Mouse (Mus musculus): ENCODE data around the gene Foxj2.
A peak's percentile ranks its signal among the peaks of the same experiment; 100 is the strongest.

Gene Foxj2

DNA sequence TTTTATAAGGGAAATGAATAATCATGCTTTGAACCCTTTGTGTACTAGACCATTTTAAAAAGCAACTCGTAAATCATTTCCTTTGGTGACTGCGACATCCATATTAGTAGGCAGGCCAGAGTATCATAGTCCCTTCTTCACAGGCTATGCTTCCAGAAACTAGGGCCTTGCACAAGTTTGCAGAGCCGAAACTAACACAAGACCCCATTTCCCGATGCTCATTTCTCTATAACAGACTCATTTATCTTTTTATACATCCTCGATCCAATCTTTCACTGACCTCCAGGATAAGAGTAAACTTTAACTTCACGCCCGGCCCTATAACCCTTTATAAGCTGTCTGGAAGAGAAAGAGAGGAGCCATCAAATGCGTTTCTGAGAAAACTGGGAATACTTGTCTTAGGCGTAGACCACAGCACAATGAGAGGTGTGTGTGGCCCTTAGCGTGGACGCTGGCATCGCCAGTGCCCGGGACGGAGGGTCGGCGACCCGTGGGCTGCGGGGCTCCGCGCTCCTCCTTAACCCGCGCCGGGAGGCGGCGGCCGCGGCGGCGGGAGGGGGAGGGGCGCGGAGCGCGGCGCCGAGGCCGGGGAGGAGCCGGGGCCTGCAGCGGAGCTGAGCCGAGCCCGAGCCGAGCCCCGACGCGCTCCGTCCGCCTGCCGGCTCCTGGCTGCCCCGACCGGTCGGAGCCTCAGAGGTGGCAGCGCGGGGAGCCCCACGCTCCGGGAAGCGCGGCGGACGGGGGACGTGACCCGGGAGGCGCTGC lies at the start of gene Foxj2:
TSS of gene Foxj2 (plus strand) at position 609 of the 765 bp plus-strand sequence.
- no peak for DNase-seq (ENCODE audit: low read depth, low spot score)

DNA sequence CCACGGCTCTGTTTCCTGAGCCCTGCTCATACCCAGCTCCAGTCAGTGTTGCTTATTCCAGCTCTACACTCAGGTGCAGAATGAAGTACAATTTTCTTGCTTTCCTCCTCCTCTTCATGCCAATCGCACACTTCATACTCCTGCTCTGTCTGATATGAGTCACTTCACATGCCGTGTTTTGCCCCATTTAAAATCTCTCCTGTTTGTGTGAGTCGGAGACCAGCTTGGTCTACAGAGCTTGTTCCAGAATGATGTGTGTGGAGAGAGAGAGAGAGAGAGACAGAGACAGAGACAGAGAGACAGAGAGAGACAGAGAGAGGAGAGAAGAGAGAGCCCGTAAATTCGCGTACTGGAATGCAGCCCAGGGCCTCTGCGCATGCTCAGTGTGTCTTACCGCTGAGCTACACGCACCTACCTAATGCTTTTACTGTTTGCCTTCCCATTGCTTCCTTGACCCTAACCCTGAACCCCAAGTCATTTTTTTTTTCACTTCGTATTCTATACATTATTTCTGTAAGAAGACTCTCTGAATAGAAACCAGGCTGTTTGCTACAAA lies 48.9 kb upstream of the Foxj2 start:
- no peak for DNase-seq (ENCODE audit: low read depth, low spot score)

DNA sequence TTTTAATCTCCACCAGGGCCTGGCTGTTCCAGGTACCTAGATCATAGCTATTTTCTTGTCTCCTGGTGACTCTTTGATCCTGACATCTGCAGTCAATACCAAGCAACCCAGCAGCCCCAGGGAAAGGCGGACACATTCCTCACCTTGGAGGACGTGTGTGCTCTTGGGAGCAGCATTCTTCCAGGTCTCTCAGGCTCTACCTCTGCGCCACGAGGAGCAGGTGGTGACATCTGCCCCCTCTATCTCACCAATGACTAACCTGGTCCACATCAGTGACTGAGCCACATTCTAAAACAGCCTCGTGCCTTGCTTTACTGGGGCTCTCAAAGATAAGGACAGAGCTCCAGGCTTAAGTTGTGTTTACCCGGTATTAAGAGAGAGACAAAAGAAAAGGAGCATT lies 47.0 kb upstream of the Foxj2 start:
- no peak for DNase-seq (ENCODE audit: low read depth, low spot score)

DNA sequence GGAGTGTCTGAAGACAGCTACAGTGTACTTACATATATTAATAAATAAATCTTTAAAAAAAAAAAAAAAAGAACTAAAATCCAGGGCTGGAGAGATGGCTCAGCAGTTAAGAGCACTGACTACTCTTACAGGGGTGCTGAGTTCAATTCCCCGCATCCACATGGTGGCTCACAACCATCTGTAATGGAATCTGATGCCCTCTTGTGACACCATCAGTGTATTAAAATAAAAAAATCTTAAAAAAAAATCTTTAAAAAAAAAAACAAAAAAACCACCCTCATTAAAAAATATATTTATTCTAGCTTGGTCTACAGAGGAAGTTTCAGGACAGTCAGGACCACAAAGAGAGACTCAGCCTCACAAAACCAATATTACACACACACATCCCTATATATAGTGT lies 45.4 kb upstream of the Foxj2 start:
- DNase-seq (ENCODE audit: low read depth, low spot score), result no peak

DNA sequence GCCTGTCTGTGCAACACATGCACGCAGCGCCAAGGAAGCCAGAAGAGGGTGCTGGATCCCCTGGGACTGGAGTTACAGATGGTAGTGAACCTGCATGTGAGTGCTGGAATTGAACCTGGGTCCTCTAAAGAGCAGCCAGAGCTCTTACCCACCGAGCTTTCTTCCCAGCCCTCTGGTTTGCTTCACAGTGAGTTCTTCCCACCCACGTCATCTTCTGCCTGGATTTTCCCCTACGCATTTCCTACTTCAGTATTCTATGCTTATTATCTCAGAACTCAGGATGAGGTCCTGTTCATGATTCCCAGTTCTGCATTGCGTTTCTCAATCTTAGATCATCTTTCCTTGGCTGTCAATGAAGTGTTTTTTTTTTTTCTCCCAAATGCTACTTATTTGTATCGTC lies 43.7 kb upstream of the Foxj2 start:
- no peak for DNase-seq (ENCODE audit: low read depth, low spot score)

DNA sequence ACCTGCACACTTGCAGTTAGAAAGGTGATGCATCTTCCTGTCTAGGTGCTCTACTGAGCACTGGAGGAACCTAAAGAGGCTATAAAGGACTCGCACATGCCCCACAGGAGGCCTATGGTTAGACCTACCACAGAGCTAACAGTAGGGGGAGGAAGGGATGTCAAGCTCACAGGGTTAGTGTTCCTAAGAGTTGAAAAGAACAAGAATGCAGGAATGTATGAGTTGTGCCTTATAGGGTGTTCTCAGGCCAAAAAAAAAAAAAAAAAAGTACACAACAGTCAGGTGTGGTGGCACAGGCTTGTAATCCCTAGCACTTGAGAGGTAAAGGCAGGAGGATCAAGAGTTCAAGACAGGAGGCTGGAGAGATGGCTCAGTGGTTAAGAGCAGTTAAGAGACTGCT lies 39.8 kb upstream of the Foxj2 start:
- DNase-seq (ENCODE audit: low read depth, low spot score), result no peak

DNA sequence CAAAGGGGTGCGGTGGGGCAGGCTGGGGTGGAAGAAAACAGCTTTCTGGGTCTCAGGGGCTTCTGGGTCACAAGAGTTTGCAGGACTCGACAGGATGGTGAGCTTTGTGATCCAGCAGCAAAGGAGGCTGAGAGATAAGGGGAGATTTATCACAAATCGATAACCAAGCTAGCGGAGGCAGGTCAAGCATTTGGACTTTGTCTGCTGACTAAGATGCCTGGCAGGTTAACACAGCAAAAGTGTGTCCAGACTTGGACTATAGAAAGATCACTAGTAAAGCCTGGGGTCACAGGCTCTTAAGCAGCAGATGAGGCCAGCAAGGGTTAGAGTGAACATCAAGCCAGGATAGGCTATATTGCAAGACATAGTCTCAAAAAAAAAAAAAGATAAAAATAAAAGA lies 38.5 kb upstream of the Foxj2 start:
- no peak for DNase-seq (ENCODE audit: low read depth, low spot score)

DNA sequence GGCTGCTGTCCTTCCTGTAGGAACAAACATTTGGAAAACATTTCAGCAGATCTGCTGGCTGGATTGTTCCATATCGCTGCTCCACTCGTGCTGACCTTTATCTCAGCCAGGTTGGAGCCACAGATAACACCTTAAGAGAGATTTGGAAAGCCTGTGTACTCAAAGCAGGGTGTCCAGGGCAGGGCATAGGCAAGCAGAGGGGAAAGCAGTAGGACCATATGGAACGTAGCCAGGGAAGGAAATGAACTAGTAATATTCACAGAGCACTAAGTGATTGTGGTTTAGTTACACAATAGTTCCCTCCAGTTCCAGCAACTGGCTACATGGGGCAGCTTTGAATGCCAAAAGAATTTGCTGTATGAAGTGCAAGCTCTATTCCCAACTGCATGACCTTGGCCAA lies 37.5 kb upstream of the Foxj2 start:
- no peak for DNase-seq (ENCODE audit: low read depth, low spot score)

DNA sequence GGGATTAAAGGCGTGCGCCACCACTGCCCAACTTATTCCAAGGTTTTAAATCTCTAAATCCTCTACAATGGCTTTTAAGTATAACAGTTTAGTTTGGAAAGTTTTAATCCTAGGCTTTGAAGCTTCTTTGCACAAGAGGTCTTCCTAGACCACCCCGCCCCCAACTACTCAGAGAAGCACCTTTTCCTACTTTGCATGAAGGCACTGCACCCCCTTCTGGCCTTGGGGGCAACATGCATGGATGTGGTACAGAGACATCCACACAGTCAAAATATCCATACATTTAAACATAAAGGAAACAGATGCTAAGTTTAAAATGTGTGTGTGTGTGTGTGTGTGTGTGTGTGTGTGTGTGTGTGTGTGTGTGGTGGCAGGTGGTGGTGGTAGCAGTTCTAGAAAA lies 34.8 kb upstream of the Foxj2 start:
- no peak for DNase-seq (ENCODE audit: low read depth, low spot score)

DNA sequence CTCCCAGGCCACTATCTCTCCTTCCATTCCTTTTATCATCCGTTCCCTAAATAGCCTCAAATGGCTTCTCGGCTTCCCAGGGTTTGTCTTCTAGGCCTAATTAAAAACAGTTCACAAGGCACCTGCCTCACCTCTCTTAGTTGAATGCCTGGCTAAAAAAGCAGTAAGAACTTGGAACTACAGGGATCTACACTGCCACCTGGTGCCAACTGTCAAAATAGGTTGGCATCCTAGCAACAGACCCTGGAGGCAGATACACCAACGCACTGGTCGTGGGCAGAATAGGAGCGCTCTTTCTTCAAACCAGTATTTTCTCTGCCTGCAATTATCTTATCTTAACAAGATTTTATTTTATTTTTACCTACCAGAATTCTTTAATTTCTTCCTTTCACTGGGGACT lies 33.4 kb upstream of the Foxj2 start:
- DNase-seq (ENCODE audit: low read depth, low spot score), result no peak

DNA sequence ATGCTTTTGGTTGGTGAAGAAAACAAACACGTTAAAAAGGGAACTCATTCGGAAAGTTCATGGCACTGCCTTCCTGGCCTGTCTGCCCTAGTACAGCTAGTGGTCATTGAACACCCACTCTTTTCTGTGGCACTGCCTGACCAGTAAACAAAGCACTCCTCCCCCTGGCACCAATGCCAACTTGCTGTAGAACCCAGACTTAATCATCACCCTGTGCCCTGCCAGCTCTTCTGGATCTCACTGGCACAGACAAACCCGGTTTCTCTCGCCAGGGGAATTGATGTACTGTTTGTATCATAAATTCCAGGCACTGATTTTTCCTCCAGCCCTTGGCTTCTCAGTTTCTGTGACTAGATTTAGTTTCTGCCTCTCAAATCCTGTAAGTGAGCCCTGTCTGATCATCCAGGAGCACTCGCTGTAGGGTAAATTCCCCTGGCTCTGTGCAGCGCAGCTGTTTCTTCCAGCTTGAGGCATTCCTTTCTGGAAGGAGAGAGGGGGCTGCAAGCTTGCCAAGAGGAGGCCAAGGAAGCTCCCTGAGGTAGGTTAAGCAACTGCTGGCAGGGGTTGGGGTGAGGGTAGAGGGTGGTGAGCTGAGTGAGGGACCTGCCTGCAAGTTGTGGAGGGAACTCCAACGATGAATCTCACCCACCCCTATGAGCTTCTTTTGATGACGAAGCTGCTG lies 24.3 kb upstream of the Foxj2 start:
- no peak for DNase-seq (ENCODE audit: low read depth, low spot score)

DNA sequence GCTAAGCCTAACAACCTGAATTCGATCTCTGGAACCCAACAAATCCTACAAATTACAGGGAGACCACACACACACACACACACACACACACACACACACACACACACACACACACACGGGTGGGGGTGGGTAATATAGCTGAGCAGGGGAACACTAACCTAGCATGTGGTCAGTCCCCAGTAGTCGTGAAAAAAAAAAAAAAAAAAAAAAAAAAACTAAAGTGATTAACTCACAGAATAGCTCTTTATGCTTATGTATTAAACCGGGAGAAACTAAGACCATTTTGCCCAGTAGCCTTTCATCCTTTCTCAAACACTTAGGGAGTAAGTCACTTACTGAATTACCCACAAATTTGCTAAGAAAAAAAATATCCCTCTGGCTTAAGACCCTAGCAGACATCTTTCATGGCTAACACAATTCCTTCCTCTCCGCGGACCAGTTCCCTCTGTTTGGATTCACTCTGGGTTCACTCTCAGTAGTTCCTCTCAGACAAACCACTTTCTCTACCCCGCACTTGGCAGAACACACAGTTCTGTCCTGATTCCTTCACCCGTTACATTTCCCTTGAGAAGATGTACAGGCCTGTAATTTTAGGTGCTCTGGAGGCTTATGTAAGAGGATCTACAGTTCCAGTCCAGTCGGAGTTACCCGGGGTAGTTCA lies 18.9 kb upstream of the Foxj2 start:
- DNase-seq (ENCODE audit: low read depth, low spot score), result no peak

DNA sequence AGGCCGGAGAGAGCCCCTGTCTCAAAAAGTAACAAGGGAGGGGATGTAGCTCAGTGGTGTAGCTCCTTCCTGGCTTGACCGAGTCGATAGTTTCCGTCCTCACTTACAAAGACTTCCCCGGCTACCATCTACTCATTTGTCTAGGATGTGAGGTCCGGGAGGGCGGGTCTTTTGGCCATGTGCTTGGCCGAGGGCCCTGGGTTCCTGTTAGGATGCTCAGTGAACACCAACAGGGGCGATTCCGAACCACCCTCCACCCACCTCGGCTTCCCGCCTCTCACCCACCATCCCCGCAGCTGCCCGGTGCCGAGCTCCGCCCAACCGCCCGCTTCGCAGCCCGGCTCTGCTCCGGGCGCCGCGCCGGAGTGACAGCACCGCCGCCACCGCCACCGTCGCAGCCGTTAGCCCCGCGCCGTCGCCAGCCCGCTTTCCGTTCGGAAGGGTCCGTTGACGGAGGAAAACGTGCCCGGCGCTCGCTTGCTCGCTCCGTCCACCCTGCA lies 18.4 kb upstream of the Foxj2 start, which contains the start of gene Slc2a3:
TSS of gene Slc2a3 (minus strand) at position 340 of the 500 bp plus-strand sequence.
- no peak for DNase-seq (ENCODE audit: low read depth, low spot score)

DNA sequence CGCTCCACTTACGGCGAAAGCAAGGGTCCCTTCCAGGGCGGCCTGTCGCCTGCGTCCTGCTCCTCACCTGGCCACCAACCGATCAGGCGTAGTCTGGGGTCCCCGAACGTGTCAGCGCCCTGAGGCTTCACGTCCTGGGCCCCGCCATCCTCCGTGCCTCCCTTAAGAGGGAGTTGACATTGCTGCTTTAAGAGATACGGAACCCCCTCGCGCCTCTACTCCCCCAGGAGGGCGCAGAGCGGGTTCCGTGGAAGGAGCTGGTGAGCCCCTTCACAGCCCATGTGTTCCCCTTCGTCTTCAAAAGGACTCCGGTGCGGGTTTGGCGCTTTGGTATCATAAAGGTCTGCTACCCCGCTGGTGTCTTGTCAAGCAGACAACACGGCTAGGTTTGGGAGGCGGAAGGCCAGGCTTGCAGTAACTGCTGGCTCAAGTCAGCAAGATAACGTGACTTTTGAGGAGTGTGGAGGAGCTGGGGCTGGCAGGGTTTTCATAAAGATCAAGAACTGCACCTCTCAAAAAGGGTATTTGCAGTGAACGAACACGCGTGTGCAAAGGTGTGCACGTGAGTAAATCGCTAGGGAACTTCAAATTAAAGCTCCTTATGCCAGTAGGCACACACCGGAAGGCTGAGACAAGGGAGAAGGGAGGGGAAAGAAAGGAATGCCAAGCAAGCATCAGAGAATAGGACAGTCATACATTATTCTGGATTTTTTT lies 17.8 kb upstream of the Foxj2 start:
- no peak for DNase-seq (ENCODE audit: low read depth, low spot score)

DNA sequence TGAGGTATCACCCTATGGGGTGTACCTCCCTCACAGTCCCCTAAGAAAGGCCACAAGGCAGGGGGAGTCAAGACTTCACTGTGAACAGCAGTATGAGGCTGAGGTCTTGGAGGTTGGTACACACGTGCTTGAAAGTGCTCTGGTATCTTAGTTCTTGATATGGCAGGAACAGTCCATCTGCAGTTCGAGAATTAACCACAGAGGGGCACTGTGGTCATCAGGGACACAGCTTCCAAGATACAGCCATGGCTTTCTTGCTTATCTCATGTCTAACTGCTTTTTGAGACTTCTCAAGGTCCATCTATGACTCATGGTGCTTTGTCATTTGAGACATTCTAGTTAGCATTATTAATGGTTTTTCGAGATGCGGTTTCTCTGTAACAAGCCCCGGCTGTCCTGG lies 15.3 kb upstream of the Foxj2 start:
- no peak for DNase-seq (ENCODE audit: low read depth, low spot score)

DNA sequence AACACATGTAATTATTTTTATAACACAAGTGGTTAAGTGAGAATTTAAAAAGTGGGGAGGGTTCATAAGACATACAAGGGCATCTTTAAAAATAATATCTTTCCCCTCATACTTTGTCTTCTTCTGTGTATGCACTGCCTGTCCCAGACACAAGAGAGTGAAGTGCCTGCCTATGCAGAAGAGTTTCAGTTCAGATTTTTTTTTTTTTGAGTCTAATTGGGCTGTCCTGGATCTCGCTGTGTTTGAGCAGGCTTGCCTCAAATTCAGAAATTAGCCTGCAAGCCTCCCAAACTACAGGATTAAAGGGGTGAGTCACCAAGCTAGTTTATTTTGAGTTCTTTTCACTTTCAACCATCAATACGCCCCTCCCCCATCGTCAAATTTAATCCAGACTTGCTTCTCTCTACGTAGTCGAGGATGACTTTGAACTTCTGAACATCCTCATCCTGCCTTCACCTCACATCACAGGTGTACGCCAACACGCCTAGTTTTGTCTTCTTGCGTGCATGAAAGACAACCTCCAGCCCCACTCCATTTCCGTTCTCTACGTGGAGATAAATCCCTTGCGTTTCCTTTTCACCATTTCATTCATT lies 9.6 kb upstream of the Foxj2 start:
- DNase-seq (ENCODE audit: low read depth, low spot score), result no peak

DNA sequence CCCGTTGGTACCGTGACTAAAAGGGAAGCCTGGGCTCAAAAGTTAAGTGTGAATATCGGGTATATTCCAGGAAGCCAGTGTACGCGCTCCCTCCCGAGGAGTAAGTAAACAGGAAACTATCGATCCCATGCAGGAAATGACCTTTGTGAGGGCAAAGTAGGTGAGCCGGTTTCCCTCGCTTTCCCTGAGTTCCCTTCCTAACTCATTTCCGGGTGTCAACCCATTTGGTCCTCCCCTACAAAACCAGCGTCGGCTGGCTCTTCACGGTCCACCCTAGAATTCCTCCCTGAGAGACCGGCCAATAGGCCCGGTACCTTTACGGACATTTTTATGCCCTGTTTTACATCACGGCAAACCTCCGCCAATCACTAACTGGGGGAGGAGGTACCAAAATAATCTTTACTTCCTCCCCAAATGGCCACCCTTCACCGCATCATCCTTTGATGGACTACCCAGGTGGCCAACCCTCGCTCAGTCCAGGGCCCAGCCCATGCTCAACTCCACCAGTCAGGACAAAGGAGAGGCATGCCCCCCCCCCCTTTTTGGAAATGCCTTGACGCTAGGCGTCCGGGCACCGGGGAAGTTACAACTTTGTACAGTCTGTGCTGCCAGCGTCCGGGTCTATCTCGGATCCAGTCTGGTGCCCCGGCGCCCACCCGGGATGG lies 9.0 kb upstream of the Foxj2 start:
- peak; percentile 99 for DNase-seq (ENCODE audit: low read depth, low spot score)

DNA sequence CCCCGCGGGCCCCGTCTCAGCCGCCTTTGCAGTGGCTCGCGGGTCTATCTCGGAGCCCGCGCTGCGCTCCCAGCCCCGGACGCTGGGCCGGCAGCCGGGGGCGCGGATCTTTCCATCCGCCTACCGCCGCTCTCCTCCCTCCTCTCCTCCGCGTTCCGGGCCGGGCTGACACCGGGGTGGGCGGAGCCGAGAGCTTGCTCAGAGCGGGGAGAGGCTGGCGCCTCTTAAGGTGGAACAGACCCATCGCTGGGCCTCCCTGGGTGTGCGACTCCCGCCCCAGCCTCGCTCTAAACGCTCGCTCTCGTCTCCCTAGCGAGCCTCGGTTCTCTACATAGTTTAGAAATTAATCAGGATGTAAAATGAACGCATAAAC lies 8.4 kb upstream of the Foxj2 start:
- DNase-seq (ENCODE audit: low read depth, low spot score), result peak; percentile 86

DNA sequence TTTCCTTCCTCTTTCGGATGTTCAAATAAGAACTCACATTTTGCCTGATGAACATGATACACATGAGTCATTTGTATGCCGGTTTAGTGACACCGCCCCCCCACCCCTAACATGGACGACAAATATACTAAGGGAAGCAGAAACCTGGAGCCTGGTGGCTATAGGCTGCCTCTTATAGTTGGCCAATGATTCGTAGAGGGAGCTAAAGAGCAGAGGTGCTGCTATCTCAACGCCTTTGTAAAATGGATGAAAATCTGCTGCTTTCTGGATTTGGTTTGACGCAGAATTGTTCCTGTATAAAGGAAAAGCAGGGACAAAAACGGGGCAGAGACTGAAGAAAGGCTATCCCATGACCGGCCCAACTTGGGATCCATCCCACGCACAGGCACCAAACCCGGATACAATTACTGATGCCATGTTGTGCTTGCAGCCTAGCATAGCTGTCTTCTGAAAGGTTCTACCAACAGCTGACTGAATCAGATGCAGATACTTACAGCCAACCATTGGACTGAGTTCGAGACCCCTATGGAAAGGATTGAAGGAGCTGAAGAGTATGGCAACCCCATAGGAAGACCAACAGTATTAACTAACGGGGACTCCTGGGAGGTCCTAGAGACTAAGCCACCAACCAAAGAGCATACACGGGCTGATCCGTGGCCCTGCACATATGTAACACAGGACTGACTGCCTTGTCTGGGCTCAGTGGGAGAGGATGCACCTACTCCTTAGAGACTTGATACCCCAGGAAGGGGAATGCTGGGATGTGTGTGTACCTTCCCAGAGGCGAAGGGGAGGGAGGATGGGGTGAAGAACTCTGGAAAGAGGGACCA lies 7.7 kb upstream of the Foxj2 start:
- no peak for DNase-seq (ENCODE audit: low read depth, low spot score)

DNA sequence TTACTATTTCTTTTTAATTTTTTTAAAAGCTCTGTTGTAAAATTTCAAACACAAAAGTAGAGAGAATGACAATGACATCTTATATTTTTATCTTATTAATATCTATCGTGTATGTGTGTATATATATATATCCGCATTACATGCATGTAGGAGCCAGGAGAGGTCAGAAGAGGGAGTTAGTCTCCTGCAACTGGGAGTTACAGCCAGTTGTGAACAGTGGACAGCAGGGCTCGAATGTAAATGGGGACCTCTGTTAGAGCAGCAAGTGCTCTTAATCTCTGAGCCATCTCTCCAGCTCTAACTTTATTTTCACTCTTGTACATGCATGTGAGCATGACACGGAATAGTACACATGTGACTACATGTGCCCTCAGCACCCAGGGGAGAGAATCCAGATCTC lies 7.0 kb upstream of the Foxj2 start:
- no peak for DNase-seq (ENCODE audit: low read depth, low spot score)

Measured in WW6 (cell line).